19 mouse cellular contexts compared by ENCODE assay signal in genomic region chr9:28287485-28287884, GRCm38 (mm10).
"Had no signal": no experiment of that assay in that cellular context is flagged by ENCODE, and none has a peak within 500 bp of the region (broad histone marks: within the 10 kb centered on the region; RNA-seq: fewer than 3 reads in every experiment).

No protein-coding gene starts in this region.

- H3K27me3 ChIP-seq: midbrain, embryonic 12.5 days; neural tube, embryonic 13.5 days; neural tube, embryonic 15.5 days had no signal

- H3K4me1 ChIP-seq: midbrain, embryonic 10.5 days; neural tube, embryonic 13.5 days; neural tube, embryonic 15.5 days had no signal

- H3K4me2 ChIP-seq: lung, embryonic 14.5 days; midbrain, embryonic 12.5 days; neural tube, embryonic 13.5 days; neural tube, embryonic 15.5 days had no signal

- DNase-seq: lung, adult 18-20 months; lung, embryonic 14.5 days; lung, postnatal 10 days; lung, postnatal 4 days; midbrain, embryonic 14.5 days; retina, postnatal 1 day; right cerebral cortex, adult 18-20 months; right cerebral cortex, postnatal 25 days; right cerebral cortex, postnatal 4 days; spleen, adult 18-20 months; thymus, adult 18-20 months; thymus, postnatal 14 days; thymus, postnatal 36 days had no signal

- ATAC-seq: midbrain, embryonic 16.5 days had no signal

- H3K4me3 ChIP-seq: midbrain, embryonic 10.5 days; midbrain, embryonic 12.5 days; myocyte; neural tube, embryonic 13.5 days; neural tube, embryonic 15.5 days had no signal

- H3K36me3 ChIP-seq: midbrain, embryonic 10.5 days; midbrain, embryonic 12.5 days; neural tube, embryonic 13.5 days; neural tube, embryonic 15.5 days had no signal

- H3K27ac ChIP-seq: midbrain, embryonic 10.5 days; midbrain, embryonic 12.5 days; neural tube, embryonic 13.5 days; neural tube, embryonic 15.5 days had no signal

- H3K9me3 ChIP-seq: midbrain, embryonic 10.5 days; midbrain, embryonic 12.5 days; neural tube, embryonic 13.5 days; neural tube, embryonic 15.5 days had no signal

- H3K9ac ChIP-seq: lung, embryonic 14.5 days; midbrain, embryonic 12.5 days; neural tube, embryonic 13.5 days; neural tube, embryonic 15.5 days had no signal
